Mouse (Mus musculus) C2C12 (cell line): ENCODE measurements around the gene Psmf1. TPM values are rescaled to one million over a fixed set of nuclear protein-coding genes. Genes with fewer than 3 reads are reported as not detected.

Experiments
- H3K27me3 ChIP-seq: one replicate; pipeline ENCODE4 v1.6.1; 2011; ENCODE audit not compliant: control insufficient read depth, insufficient read depth, insufficient read length
- H3K36me3 ChIP-seq: one replicate; pipeline ENCODE4 v1.6.1; 2011; ENCODE audit not compliant: control insufficient read depth, insufficient read depth
- H3K4me3 ChIP-seq: one replicate; pipeline ENCODE4 v1.5.1; 2011; ENCODE audit warnings: mild to moderate bottlenecking, control low read depth; ENCODE audit not compliant: poor library complexity, insufficient read depth, severe bottlenecking
- H3K79me2 ChIP-seq: one replicate; pipeline ENCODE4 v1.6.1; 2011; ENCODE audit not compliant: control insufficient read depth, insufficient read depth
- H3K79me3 ChIP-seq: one replicate; pipeline ENCODE4 v1.6.1; 2011; ENCODE audit warnings: low read depth, control low read depth
- H3ac ChIP-seq: one replicate; pipeline ENCODE3; 2011; ENCODE audit warnings: low read depth; ENCODE audit not compliant: control insufficient read depth, insufficient read length
- CEBPB ChIP-seq: IDR thresholded peaks from one replicate; pipeline ENCODE4 v1.6.1; 2011; ENCODE audit warnings: low read depth, mild to moderate bottlenecking, control low read depth, moderate library complexity
- CTCF ChIP-seq: IDR thresholded peaks from one replicate; pipeline ENCODE4 v1.5.1; 2011; ENCODE audit not compliant: control insufficient read depth, insufficient read depth, insufficient read length
- FOSL1 ChIP-seq: IDR thresholded peaks from one replicate; pipeline ENCODE4 v1.8.0; 2011; ENCODE audit warnings: mild to moderate bottlenecking, low read length; ENCODE audit not compliant: poor library complexity, insufficient read depth, severe bottlenecking
- MAX ChIP-seq: IDR thresholded peaks from one replicate; pipeline ENCODE4 v1.6.1; 2011; ENCODE audit warnings: mild to moderate bottlenecking, control low read depth
- MYOD1 ChIP-seq: IDR thresholded peaks from one replicate; pipeline ENCODE4 v1.6.1; 2011; ENCODE audit warnings: low read depth; ENCODE audit not compliant: control insufficient read depth, insufficient read length
- MYOG ChIP-seq: IDR thresholded peaks from one replicate; pipeline ENCODE4 v1.6.1; 2011; ENCODE audit not compliant: control insufficient read depth, insufficient read length; ENCODE audit errors: extremely low read depth
- USF1 ChIP-seq: IDR thresholded peaks from one replicate; pipeline ENCODE4 v1.6.1; 2011; ENCODE audit warnings: low read depth, mild to moderate bottlenecking, control low read depth, moderate library complexity
- long read RNA-seq, 2 experiments: library from polyadenylated mRNA; unstranded; transcript quantifications; one replicate each; pipeline ENCODE4 v2.0.0; 2019 to 2020
- polyA plus RNA-seq: library from polyadenylated mRNA; unstranded; fragments of >200 nt; fragmentation: generic; extraction: Trizol; gene quantifications from one replicate; pipeline ENCODE4 v1.2.1, GENCODE M21; 2012; ENCODE audit warnings: missing spikeins

Psmf1 gene
- 27.9 TPM for polyA plus RNA-seq
- long read RNA-seq, experiment 1, transcript Psmf1-201 (7 exons, 3,809 nt): major isoform, 35 of 38 reads
- long read RNA-seq, experiment 1, partial matches to known transcripts: 2 of 38 reads
- long read RNA-seq, experiment 1, other reads (novel, unspliced or antisense): 1 of 38 reads
- long read RNA-seq, experiment 2, transcript Psmf1-201 (7 exons, 3,809 nt): major isoform, 128 of 149 reads
- long read RNA-seq, experiment 2, transcript Psmf1-206 (5 exons, 3,306 nt): minor isoform, 9 of 149 reads
- long read RNA-seq, experiment 2, partial matches to known transcripts: 1 of 149 reads
- long read RNA-seq, experiment 2, other reads (novel, unspliced or antisense): 10 of 149 reads

GRCm38 (mm10) chr2:151743845-151744244 is at the start of gene Psmf1:
Gene Psmf1, minus strand, starts transcription at chr2:151744186.
- no peak within 1 kb of the TSS for H3ac ChIP-seq
- TF ChIP-seq CEBPB (no peak), MYOD1 (no peak), FOSL1 (no peak), MAX (no peak), USF1 (no peak), MYOG (no peak), CTCF (no peak)
- no peak within 1 kb of the TSS for H3K4me3 ChIP-seq
- peaks cover 14% of the 10 kb centered on the region for H3K79me3 ChIP-seq
- H3K79me2 ChIP-seq: peaks cover 21% of the 10 kb centered on the region
- H3K27me3 ChIP-seq: no peaks in the 10 kb centered on the region
- peaks cover 7% of the 10 kb centered on the region for H3K36me3 ChIP-seq

DNA sequence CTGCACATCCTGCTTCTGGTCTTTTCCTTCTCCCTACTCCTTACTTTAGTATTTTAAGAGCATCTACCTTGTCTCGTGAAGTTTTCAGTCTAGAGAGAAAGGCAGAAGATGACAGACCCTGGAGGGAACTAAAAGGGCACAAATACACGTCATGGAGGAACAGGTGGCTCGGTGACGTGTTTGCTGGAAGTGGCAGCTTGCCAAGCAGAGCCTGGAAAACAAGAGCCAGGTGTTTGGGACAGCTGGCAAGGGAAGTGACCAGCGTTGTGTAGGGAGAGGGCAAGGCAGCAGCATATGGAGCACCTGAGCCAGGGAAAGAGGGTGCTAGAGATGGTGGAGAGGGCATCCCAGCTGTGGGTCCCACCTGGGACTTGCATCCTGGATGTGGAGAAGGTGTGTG is 47.2 kb upstream of the Psmf1 start:
- no peak for TF ChIP-seq CTCF
- no peak for TF ChIP-seq CEBPB
- no peak for TF ChIP-seq MYOD1
- no peak for TF ChIP-seq MYOG
- no peak for TF ChIP-seq MAX
- no peak for TF ChIP-seq USF1
- no peak for TF ChIP-seq FOSL1
- Histone ChIP-seq H3K4me3 (no peak overlapping the region), H3K27me3 (peaks cover 4% of the 10 kb centered on the region), H3K36me3 (no peaks in the 10 kb centered on the region), H3K79me3 (no peaks in the 10 kb centered on the region), H3ac (no peak overlapping the region), H3K79me2 (no peaks in the 10 kb centered on the region)

DNA sequence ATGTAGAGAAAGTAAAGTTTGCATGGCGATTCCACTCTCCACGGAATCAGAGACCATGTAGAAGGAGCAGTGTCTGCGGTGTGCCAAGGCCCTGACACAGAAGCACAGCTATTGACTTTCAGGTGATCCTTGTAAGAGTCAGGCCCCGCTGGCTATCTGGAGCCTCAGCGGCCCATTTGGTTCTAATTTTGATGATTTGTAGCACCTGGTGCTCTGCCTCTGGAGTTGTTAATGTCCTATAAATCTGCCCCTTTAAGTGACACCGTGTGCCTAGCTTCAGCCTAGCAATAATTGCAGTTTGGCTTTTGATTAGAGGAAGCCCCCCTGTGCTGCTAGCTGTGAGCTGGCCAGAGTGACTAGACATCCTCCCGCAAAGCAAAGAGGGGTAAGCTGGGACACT is 46.2 kb upstream of the Psmf1 start:
- Histone ChIP-seq H3K79me3 (no peaks in the 10 kb centered on the region), H3K79me2 (no peaks in the 10 kb centered on the region), H3K36me3 (no peaks in the 10 kb centered on the region), H3ac (no peak overlapping the region), H3K27me3 (peaks cover 4% of the 10 kb centered on the region), H3K4me3 (no peak overlapping the region)
- TF ChIP-seq USF1: no peak
- no peak for TF ChIP-seq FOSL1
- TF ChIP-seq MYOG: no peak
- TF ChIP-seq MYOD1: no peak
- no peak for TF ChIP-seq CTCF

GRCm38 (mm10) chr2:151788221-151788977 is 44.4 kb upstream of the Psmf1 start:
- H3K36me3 ChIP-seq: no peaks in the 10 kb centered on the region
- H3K27me3 ChIP-seq: peaks cover 4% of the 10 kb centered on the region
- no peak overlapping the region for H3K4me3 ChIP-seq
- no peaks in the 10 kb centered on the region for H3K79me3 ChIP-seq
- TF ChIP-seq FOSL1: no peak
- TF ChIP-seq CEBPB: no peak
- TF ChIP-seq MYOD1: no peak
- TF ChIP-seq MAX: no peak
- no peak for TF ChIP-seq USF1
- TF ChIP-seq MYOG: no peak
- no peak for TF ChIP-seq CTCF
- H3ac ChIP-seq: no peak overlapping the region
- H3K79me2 ChIP-seq: no peaks in the 10 kb centered on the region

- H3K79me2 ChIP-seq: no peaks in the 10 kb centered on the region
- no peak overlapping the region for H3K4me3 ChIP-seq
- H3K27me3 ChIP-seq: no peaks in the 10 kb centered on the region
- no peaks in the 10 kb centered on the region for H3K36me3 ChIP-seq
- no peak for TF ChIP-seq FOSL1
- no peak for TF ChIP-seq MYOD1
- TF ChIP-seq USF1: no peak
- TF ChIP-seq CTCF: no peak
- no peak for TF ChIP-seq MAX
- no peak for TF ChIP-seq MYOG
- no peak for TF ChIP-seq CEBPB
- no peaks in the 10 kb centered on the region for H3K79me3 ChIP-seq
- no peak overlapping the region for H3ac ChIP-seq
These were observed 39.5 kb upstream of the Psmf1 start for GRCm38 (mm10) chr2:151783493-151783892.

DNA sequence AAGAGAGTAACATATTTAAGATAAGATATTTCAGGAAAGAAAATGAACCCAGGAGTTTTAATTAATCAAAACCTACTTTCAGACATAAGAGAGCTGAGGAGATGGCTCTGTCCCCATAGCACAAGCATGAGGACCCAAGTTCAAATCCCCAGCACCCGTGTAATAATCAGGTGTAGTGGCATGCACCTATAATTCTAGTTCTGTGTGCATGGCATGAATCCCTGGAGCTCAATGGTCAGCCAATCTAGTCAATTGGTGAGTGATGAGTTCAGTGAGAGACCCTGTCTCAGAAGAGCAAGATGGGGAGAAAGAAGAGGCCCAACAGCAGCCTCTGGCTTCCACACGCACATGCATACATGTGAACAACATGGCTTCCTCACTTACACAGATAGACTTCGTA is 33.4 kb upstream of the Psmf1 start:
- Histone ChIP-seq H3K79me3 (no peaks in the 10 kb centered on the region), H3ac (no peak overlapping the region), H3K4me3 (no peak overlapping the region), H3K36me3 (no peaks in the 10 kb centered on the region), H3K79me2 (no peaks in the 10 kb centered on the region), H3K27me3 (no peaks in the 10 kb centered on the region)
- TF ChIP-seq CEBPB (no peak), MYOD1 (no peak), FOSL1 (no peak), MYOG (no peak), MAX (no peak), CTCF (no peak), USF1 (no peak)
